Mouse (Mus musculus): ENCODE measurements around the gene Atg9b. TPM values are rescaled to one million over a fixed set of nuclear protein-coding genes. Genes with fewer than 3 reads are reported as not detected.

The Atg9b gene
- total RNA-seq, 2 experiments from 2014 or later, result 0.41 to 0.45 TPM

DNA sequence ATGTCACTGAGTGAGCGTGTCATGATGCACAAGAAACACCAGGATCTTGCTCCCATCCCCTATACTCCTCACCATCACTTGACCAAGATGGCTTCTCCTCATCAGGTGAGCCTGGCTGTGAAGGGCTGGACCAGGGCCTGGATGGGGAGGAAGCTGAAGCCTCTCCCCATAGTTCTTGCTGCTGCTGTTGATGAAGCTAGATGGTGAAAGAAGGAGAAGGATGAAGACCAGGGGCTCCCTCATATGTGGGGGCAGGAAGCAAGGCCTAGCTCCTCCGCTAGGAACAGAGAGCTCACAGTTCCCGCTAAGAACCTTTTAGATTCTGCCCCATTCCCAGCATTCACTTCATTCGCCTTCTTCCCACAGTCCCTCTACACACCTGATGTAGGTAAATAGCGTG, 6.6 kb downstream of the Atg9b start:
- intact Hi-C loops (cut with DNase I), result loop anchor here (10.0 kb wide), 1 partner anchor 221 kb away; the partner anchor contains the start of gene Nupl2
- DNase-seq, result no peak

DNA sequence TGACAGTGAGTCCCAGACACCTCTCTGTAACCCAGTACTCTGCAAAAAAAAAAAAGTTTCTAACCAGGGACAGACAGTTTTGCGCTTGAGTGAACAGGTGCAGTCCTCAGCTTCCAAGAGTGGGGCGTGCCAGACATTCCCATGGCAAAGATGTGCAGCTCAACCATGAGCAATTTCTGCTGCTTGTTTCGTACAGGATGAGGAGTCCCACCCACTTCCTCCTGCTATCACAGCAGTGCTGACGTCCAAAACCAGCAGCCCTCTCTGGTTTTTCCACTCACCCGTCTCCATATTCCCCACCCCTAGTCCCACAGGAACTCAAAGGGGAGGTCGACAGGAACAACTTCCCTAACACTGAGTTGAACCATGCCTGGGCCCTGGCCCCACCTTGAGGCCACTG, 7.5 kb downstream of the Atg9b start:
- intact Hi-C loops (cut with DNase I), result loop anchor here (10.0 kb wide), 1 partner anchor 220 kb away; the partner anchor contains the start of gene Nupl2
- peak; percentile 44 to 48 for DNase-seq

DNA sequence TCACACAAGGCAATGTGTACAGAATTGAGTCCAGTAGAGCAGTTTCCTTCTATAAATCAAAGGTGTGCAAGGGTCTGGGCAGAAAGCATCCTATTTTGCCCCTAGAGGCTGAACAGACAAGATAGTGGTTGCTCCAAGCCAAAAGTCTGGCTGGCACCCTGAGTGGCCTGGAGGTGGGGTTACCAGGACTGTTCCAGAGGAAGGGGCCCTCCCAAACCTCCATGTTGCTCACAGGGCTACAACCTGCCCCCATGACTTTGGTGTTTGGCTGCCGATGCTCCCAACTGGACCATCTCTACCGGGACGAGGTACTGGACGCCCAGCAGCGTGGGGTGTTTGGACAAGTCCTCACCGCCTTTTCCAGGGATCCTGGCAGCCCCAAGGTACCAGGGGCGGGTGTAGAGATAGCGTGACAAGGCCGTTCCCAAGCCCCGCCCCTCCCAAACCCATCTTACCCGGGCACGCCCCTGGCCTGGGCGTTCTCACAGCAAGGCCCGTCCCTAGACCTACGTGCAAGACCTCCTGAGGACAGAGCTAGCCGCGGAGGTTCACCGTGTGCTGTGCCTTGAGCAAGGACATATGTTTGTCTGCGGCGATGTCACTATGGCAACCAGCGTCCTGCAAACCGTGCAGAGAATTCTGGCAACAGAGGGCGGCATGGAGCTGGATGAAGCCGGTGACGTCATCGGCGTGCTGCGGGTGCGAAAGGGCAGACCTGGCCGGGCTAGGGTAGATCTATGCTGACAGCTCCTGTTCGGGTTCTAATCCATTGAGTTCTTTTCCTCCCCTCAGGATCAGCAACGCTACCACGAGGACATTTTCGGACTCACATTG, 8.7 kb downstream of the Atg9b start:
- intact Hi-C loops (cut with DNase I), result loop anchor here (2.0 to 10.0 kb wide), 2 partner anchors 18 to 218 kb away; partner anchors contain the start of genes Nos3 and Nupl2

DNA sequence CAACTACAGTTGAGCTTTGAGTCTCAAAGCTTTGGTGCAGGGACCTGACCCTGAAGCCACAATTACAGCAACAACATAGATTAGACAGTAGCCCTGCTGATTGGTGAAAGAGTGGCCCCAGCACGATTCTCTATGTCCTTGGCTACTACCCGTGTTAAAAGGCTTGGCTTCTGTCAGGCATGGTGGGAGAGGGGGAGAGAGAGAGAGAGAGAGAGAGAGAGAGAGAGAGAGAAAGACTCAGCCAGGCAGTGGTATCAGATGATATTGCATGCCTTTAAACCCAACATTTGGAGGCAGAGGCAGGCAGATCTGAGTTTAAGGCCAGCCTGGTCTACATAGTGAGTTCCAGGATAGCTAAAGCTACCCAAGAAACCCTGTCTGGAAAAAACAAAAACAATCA, 10.0 kb downstream of the Atg9b start:
- no peak for DNase-seq
- intact Hi-C loops (cut with DNase I), result loop anchor here (2.0 to 10.0 kb wide), 2 partner anchors 17 to 217 kb away; partner anchors contain the start of genes Nos3 and Nupl2

More for the DNA sequence above, 8.7 kb downstream of the Atg9b start:
- DNase-seq, result peak; percentile 85 to 91

DNA sequence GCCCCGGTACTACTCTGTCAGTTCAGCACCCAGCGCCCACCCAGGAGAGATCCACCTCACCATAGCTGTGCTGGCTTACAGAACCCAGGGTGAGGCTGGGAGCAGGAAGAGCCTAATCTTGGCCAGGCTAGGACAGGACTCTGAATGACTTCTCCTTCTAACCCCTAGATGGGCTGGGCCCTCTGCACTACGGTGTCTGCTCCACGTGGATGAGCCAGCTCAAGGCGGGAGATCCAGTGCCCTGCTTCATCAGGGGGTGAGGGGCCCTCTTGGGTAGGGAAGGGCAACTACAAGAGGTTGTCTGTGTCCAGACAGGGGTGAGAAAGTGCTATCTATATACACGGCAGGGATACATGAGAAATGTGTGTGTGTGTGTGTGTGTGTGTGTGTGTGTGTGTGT, 10.5 kb downstream of the Atg9b start:
- DNase-seq, result no peak
- intact Hi-C loops (cut with DNase I), result loop anchor here (10.0 kb wide), 1 partner anchor 217 kb away; the partner anchor contains the start of gene Nupl2

DNA sequence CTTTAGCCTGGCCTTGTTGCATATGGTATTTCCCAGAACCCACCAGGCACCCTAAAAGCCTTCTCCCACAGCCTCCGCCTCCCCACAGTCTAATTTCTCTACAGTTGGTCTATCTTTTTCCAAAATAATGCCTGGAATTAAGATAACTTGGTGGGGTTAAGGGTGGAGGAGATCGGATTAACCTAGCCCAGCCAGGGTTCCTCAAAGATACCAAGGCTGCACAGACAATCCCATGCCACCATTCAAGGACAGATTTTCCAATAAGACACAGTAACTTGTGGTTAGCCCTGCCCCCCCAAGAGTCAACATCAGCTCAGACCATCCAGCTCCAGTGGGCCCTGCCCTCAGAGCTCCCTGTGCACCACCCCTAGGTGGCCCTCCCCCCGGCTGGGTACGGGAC, 11.4 kb downstream of the Atg9b start:
- intact Hi-C loops (cut with DNase I), result loop anchor here (10.0 kb wide), 1 partner anchor 216 kb away; the partner anchor contains the start of gene Nupl2
- DNase-seq, result no peak

DNA sequence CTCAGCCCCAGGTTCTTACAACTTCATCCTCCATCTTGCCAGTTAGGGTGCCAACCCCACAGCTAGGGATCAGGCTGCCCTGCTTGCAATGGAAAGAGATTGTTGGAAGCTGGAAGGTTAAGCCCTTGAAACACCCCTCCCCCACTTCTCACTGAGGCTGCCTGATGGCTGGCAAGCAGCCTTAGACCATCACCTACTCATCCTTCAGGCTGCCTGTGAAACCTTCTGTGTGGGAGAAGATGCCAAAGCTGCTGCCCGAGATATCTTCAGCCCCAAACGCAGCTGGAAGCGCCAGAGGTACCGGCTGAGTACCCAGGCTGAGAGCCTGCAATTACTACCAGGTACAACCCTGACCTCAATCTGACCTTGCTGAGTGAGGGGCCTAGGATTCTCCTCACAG, 12.4 kb downstream of the Atg9b start:
- DNase-seq, result no peak
- intact Hi-C loops (cut with DNase I), result no loop called here

DNA sequence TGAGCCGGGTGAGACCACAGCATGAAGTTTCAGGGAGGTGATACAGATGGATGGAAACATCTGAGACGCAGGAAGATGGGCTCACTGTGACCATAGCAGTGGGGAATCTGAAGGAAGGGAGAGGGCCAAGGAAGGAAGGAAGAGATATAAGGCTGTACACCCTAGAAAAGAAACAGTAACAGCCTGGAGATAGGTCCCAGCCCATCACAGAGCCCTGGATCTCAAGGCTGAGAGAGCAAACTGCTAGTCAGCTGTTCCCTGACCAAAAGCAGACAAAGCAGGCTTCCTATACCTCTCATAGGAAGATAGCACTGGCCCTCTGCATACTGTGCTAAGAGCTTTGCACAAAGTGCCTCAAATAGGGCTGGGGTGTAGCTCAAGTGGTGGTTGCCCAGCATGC, 13.2 kb downstream of the Atg9b start:
- no peak for DNase-seq
- intact Hi-C loops (cut with DNase I), result no loop called here

DNA sequence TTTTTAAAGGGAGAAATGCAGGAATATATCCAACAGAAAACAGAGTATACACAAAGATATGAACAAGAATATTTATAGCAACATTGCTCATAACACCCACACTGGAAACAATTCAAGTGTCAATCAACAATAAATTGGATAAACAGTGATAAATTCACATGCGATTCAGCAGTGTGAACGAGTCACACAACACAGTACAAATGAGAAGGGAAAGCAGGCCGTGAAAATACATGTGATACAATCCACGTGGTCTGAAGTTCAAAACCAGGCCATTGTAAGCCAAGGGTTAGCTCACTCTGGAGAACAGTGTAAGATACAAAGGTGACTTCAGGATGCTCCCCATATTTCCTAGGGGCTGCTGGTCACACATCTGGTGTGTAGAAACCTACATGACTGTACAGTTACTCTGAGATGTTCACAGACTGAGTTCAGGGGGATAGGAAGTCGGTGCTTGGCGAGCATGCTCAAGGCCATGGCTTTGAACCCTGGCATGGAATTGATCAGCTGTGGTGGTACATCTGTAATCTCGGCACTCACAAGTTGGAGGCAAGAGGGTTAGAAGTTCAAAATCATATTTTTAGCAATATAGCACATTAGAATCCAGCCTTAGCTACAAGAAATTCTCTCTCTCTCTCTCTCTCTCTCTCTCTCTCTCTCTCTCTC, 17.1 kb downstream of the Atg9b start:
- no peak for DNase-seq
- intact Hi-C loops (cut with DNase I), result no loop called here

DNA sequence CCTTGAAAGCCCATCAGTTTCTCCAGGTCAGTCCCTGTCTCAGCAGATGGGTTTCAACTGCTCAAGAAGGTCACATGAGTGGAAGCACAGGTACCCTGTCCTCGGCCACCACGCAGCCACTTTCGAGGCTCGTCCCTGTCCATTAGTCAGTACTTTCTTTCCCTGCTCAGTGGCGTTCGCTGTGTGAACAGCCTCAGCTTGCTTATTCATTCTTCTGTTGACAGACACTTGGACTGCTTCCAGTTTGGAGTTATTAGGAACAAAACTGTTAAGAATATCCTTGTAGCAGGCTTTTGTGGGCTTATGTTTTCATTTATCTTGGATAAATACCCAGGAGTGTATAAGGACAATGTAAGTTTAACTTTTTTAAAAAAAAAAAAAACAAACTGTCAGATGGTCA, 17.7 kb downstream of the Atg9b start:
- peak in 1 of 2 experiments; percentile 40 for DNase-seq
- intact Hi-C loops (cut with DNase I), result no loop called here

DNA sequence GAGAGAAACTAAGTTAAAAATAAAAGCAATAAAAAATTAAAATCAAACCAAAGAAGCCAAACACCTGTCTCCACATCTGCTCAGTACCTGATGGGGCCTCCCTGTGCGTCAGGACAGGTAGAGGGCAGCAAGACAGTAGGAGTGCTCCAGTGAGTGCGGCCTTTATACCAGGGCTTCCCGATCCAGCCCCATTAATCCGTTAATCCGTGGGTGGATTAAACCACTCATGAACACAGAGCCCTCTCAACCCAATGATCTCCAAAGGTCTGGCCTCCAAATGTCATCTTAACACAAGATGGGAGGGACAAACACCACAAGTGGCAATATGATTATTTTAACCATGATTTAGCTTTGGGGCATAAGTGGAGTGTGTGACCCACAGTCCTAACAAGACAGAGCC, 18.1 kb downstream of the Atg9b start:
- intact Hi-C loops (cut with DNase I), result no loop called here
- no peak for DNase-seq

DNA sequence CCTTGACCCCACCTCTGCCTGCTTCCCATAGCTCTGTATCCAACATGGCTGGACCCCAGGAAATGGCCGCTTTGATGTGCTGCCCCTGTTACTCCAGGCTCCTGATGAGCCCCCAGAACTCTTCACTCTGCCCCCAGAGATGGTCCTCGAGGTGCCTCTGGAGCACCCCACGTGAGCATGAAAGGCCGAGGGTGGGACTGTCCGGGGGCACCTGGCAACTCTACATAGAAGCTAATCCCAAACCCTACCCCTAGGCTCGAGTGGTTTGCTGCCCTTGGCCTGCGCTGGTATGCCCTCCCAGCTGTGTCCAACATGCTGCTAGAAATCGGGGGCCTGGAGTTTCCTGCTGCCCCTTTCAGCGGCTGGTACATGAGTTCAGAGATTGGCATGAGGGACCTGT, 22.2 kb downstream of the Atg9b start:
- DNase-seq, result no peak
- intact Hi-C loops (cut with DNase I), result no loop called here

DNA sequence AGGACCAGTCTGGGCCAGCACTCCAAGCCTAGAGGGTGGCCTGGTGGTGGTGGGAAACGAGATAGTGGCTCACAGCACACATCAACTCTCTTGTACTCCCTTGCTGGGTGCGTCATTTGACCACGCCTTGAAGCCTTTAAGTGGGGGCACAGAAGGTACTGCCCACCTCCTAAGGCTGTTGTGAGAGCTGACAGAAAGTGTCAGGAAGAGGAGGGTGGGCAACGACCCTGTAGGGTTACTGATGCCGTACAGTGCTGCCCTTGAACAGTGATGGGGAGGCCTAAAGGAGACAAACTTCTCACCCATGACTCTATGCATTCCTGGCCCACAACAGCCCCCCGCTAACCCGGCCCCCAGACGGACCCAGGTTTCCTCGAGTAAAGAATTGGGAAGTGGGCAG, 25.5 kb downstream of the Atg9b start:
- DNase-seq, result no peak
- intact Hi-C loops (cut with DNase I), result no loop called here

DNA sequence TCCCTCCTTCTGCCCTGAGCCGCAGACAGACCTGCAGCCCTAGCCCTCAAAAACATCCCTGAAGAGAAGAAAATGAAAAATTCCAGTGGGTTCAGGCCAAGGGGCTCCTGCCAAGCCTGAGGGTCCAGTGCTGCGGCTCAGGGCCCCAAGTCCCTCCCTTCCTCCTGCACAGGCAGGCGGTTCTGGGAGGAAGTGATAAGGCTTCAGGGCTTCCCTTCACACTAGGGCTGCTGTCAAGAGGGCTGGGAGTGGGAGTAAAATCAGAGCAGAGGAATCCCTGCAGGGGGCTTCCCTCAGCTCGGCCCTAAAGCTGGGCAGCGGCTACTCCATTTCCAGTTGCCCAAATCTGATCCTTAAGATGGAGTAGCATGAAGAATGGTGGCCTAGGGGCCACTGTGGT, 26.4 kb downstream of the Atg9b start:
- intact Hi-C loops (cut with DNase I), result loop anchor here (2.0 kb wide), 1 partner anchor 17 kb away; no protein-coding TSS in a partner anchor
- DNase-seq, result peak in 1 of 2 experiments; percentile 43

DNA sequence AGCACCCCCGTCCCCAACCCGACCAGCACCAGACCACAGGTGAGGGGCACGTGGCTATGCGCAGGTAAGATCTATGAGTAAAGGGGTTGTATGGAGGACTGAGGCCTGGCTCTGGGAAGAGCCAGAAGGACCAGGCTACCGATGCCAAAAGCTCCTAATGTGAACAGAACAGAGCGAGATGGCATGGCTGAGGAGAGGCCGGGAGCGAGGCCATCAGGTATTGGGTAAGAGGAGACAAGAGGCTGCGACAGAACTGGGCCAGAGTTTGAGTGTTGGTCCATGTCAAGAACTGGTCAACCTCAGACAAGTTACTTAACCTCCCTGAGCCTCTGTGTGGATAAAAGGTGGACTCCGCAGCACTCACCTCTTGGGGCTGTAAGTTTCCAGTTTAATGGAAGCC, 27.0 kb downstream of the Atg9b start:
- no peak for DNase-seq
- intact Hi-C loops (cut with DNase I), result loop anchor here (2.0 kb wide), 1 partner anchor 18 kb away; no protein-coding TSS in a partner anchor

DNA sequence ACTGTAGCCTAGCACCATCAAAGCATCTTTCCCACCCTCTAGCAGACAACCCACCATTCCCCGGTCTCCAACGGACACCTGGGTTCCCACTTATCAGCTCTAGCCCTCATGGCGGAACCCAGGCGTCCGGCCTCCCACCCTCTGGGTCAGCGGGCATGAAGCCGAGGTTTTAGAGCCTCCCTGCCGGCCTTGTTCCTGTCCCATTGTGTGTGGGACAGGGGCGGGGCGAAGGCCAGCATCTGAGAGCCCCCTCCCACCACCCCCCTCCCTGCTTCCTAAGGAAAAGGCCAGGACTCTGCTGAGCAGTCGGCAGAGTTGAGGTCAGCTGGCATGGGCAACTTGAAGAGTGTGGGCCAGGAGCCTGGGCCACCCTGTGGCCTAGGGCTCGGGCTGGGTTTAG, 27.4 kb downstream of the Atg9b start, which contains the start of gene Nos3:
Nos3 (plus strand) TSS at position 303 of the 400 bp plus-strand sequence.
- DNase-seq, result peak; percentile 75 to 76
- intact Hi-C loops (cut with DNase I), result loop anchor here (2.0 kb wide), 1 partner anchor 18 kb away; no protein-coding TSS in a partner anchor

DNA sequence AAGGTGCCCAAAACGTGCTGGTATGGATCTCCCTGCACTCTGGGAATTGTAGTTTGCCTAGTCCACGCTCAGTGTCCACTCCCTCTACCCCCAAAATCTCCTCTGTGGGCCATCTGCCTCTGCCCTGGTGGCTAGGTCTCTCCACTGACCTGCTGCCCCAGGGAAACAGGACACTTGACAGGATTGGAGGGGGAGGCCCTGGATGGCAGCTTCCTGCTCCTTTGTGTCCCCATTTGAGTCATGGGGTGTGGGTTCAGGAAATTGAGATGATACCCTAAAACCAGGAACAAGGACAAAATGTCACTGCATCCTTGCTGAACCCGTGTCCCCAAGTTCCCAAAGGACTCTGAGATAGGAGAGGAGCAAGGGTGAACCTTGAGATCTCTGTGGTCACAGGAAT, 27.9 kb downstream of the Atg9b start:
- DNase-seq, result no peak
- intact Hi-C loops (cut with DNase I), result loop anchor here (2.0 kb wide), 1 partner anchor 19 kb away; no protein-coding TSS in a partner anchor

DNA sequence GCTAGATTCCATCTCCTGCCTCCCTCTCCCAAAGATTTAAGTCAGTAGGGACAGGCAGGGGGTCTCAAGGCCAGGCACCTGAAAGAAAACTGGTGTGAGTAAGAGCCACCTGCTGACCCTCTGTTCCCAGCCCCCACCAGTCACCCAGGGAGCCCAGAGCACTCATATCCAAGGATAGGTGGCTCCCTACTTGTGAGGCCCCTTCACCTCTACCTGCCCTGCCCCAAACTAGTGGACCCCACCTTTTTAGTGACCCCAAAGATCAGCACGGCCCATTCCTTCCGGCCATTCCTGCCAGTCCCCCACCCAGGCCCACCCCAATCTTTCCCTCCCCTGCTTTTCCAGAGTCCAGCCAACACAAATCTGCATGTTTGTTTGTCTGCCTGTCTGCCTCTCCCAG, 28.5 kb downstream of the Atg9b start:
- intact Hi-C loops (cut with DNase I), result loop anchor here (1.0 kb wide), 1 partner anchor 23 kb away; no protein-coding TSS in a partner anchor

DNA sequence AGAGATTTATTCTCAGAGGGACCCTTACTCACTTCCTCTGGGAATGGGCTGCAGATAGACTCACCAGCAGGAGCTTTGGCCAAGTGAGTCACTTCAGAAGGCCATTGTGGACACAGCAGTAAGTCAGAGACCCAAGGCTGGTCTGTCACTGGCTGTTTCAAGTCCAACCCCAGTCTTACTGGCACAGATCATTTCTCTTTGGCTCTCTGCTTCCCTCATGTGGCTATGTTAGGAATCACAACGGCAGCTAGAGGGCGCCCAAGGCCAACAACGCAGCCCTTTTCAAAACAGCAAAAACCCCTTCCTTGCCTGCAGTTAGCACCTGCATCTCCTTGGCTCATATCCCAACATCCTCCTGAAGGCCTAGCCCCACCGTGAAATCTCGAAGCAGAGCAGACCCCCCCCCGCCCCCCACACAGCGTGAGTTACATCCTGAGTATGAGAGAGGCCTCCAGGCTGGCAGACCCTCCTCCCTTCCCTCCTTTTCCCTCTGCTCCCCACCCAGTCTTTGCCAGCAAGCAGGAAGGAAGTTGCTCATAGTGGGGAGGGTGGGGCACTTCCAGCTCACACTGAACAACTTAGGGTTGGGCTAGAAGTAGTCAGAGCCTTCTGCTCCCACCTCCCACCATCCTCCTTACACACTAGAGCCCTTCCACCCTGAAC, 31.0 kb downstream of the Atg9b start:
- intact Hi-C loops (cut with DNase I), result loop anchor here (1.0 kb wide), 2 partner anchors 25 to 32 kb away; partner anchors contain the start of gene Abcb8

More for the DNA sequence above, 28.5 kb downstream of the Atg9b start:
- no peak for DNase-seq

DNA sequence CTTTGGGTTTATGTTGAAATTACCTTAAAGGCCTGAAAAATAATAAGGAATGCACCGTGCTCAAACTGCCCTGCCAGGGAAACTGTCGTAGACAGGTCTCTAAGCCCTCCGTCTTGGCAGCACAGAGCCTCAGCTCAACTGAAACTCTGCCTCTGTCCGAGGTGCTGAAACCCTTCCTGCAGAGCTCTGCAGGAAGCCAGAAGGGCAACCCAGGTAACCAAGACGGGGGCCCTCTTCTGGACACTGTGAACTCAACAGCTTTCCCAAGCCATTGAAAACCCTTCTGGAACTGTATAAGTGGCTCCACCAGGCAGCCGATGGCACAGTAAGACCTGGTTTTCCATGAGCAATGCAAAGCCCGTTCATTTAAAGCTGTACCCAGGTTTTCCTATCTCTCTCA, 34.5 kb downstream of the Atg9b start:
- intact Hi-C loops (cut with DNase I), result loop anchor here (1.0 kb wide), 1 partner anchor 91 kb away; no protein-coding TSS in a partner anchor
- peak; percentile 82 to 89 for DNase-seq

More for the DNA sequence above, 31.0 kb downstream of the Atg9b start:
- peak; percentile 84 to 92 for DNase-seq
